Comparison of ENCODE assay signal across 1 mouse cellular context in genomic region chr1:64532589-64533470, GRCm38 (mm10).
TF ChIP-seq lines count a peak whose summit lies in the region.

Gene Creb1 (plus strand): TSS chr1:64532645.

TF ChIP-seq in CH12.LX, 34 proteins besides CTCF, POLR2A, EP300 and RAD21 (continued from another document):
- TF ChIP-seq ETS1 (conservative IDR thresholded peaks at IDR 0.05; ENCODE audit: low read depth, low read length) = no peak
- no peak for TF ChIP-seq JUN (IDR thresholded peaks at IDR 0.05; ENCODE audit: insufficient read depth, low read depth, low read length)
- no peak; the same call in 1 of the 2 replicates for TF ChIP-seq HCFC1 (IDR thresholded peaks at IDR 0.05; ENCODE audit: low read depth, low read length)
- no peak for TF ChIP-seq USF2 (conservative IDR thresholded peaks at IDR 0.05; ENCODE audit: low read depth, low read length)
- peak; percentile 57 for TF ChIP-seq GABPA (IDR thresholded peaks at IDR 0.05; ENCODE audit: insufficient replicate concordance, low read depth, low read length)
- no peak for TF ChIP-seq USF1 (IDR thresholded peaks at IDR 0.05; ENCODE audit: low read depth, low read length)
- TF ChIP-seq TBP (conservative IDR thresholded peaks at IDR 0.05; ENCODE audit: low read depth, low read length) = 0 out of 2 replicates have a peak, but pooled peaks have one; percentile 30
- TF ChIP-seq ELF1 (IDR thresholded peaks at IDR 0.05; ENCODE audit: low read depth, low read length) = peak; percentile 61
- no peak for TF ChIP-seq JUND (conservative IDR thresholded peaks at IDR 0.05; ENCODE audit: low read depth, low read length)
- TF ChIP-seq CHD2 (IDR thresholded peaks at IDR 0.05; ENCODE audit: low read length) = no peak
- TF ChIP-seq MAX (IDR thresholded peaks at IDR 0.05; ENCODE audit: low read length) = no peak
